Mouse (Mus musculus): ENCODE measurements around the gene H2-M10.6. TPM values are rescaled to one million over a fixed set of nuclear protein-coding genes. Genes with fewer than 3 reads are reported as not detected.
A peak's percentile ranks its signal among the peaks of the same experiment; 100 is the strongest.
"Not testable (repeated sequence)": the region's sequence is repeated elsewhere in the genome, so short reads cannot be mapped to it uniquely, and the experiment has no call there.

H2-M10.6 gene
- polyA plus RNA-seq, 2 experiments, result not detected

DNA sequence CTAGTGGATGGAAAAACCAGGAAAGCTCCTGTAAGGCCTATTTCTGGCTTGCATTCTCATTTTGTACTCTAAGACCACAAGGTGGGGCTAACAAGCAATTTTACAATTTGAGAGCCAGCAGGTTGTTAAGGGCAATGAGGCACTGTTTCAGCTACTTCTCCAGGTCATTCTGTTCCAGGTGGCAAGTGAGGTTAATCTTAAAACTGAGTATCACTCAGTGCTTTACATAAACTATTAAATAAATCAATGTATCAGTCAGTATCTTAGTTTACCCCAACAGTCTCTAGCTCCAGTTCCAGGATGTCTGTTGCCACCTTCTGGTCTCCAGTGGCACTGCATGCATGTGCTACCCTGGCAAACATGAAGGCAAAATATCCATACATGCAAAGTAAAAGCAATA lies 12.0 kb downstream of the H2-M10.6 start:
- Histone ChIP-seq H3K4me2 (ENCODE audit: low read depth) (no peak overlapping the region), H3K27ac (no peak overlapping the region), H3K9ac (replicated peaks) (no peak overlapping the region), H3K36me3 (replicated peaks; ENCODE audit: control insufficient read depth, insufficient read depth, low read depth) (no peaks in the 10 kb centered on the region), H3K4me1 (replicated peaks; ENCODE audit: control insufficient read depth in 2 of 2, insufficient read depth in 2 of 2, low read length in 1 of 2) (peaks cover 0 to 5% of the 10 kb centered on the region in 2 experiments; a peak in 2 of 4 replicates), H3K27me3 (ENCODE audit: control insufficient read depth, insufficient read depth, low read length) (no peaks in the 10 kb centered on the region), H3K9me3 (ENCODE audit: control insufficient read depth, low read length) (no peaks in the 10 kb centered on the region), H3K4me3 (ENCODE audit: insufficient read depth in 1 of 2, low read depth in 2 of 2, low read length in 2 of 2) (no peak overlapping the region)
- no peak for TF ChIP-seq EP300 (IDR thresholded peaks at IDR 0.05; ENCODE audit: low read depth)
- TF ChIP-seq CTCF (IDR thresholded peaks at IDR 0.05; ENCODE audit: low read depth), result peak; percentile 89
- ATAC-seq (ENCODE audit: insufficient read depth) (peak; percentile 48; the same call in 1 of the 2 replicates), DNase-seq (ENCODE audit: low read depth in 3 of 3, low spot score in 3 of 3) (peak in 1 of 3 experiments; percentile 47)

DNA sequence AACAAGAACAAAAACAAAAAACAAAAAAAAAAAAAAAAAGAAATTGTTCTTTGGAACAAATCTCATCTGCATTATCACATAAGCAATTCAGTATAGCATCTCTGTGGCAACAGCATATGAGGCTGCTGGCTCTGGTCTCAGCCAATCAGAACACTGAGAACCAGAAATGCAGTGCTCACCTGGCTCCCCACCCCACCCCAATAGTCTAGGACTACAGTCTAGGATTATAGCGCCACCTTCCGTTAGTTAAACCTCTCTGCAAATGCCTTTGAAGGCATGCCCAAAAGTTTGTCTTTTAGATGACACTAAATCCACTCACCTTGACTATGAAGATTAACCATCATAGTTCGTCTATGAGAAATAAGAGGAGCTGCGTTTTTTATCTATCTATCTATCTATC lies 13.6 kb downstream of the H2-M10.6 start:
- Histone ChIP-seq H3K27me3 (ENCODE audit: control insufficient read depth, insufficient read depth, low read length) (peaks cover 3% of the 10 kb centered on the region; the same call in 1 of the 2 replicates), H3K27ac (no peak overlapping the region), H3K4me3 (ENCODE audit: insufficient read depth in 1 of 2, low read depth in 2 of 2, low read length in 2 of 2) (no peak overlapping the region), H3K4me2 (ENCODE audit: low read depth) (no peak overlapping the region), H3K4me1 (replicated peaks; ENCODE audit: control insufficient read depth in 2 of 2, insufficient read depth in 2 of 2, low read length in 1 of 2) (peaks cover 0 to 5% of the 10 kb centered on the region in 2 experiments; a peak in 2 of 4 replicates), H3K9me3 (ENCODE audit: control insufficient read depth, low read length) (no peaks in the 10 kb centered on the region), H3K36me3 (replicated peaks; ENCODE audit: control insufficient read depth, insufficient read depth, low read depth) (no peaks in the 10 kb centered on the region), H3K9ac (replicated peaks) (no peak overlapping the region)
- TF ChIP-seq EP300 (IDR thresholded peaks at IDR 0.05; ENCODE audit: low read depth), result no peak
- TF ChIP-seq CTCF (IDR thresholded peaks at IDR 0.05; ENCODE audit: low read depth), result peak; percentile 26; the same call in 1 of the 2 replicates
- ATAC-seq (ENCODE audit: insufficient read depth), result peak; percentile 47; the same call in 1 of the 2 replicates
- 16% methylated on average over 4 of the region's 4 CpGs for WGBS (ENCODE audit: insufficient replicate concordance)
- DNase-seq (ENCODE audit: low read depth in 3 of 3, low spot score in 3 of 3), result no peak

DNA sequence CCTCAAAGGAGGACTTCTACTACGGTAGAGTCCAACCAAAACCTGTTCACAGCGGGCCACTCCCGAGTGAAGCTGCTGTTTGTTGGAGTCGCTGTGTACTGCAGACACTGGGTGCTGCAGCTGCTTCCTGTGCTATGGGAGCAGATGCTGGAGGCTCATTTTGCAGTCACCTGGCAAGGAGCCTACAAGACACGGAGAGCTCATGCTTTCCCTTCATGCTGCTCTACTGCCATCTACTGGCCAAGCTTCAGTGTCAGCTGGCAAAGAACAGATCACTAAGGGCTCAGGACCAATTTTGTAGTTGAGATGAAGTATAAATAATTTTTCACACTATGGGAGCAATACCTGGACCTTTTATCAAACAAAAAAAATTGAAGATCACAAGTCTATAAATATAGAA lies 14.0 kb downstream of the H2-M10.6 start:
- TF ChIP-seq CTCF (IDR thresholded peaks at IDR 0.05; ENCODE audit: low read depth), result peak; percentile 86
- not testable (repeated sequence) for H3K9me3 ChIP-seq (ENCODE audit: control insufficient read depth, low read length); H3K4me1 ChIP-seq (replicated peaks; ENCODE audit: control insufficient read depth in 2 of 2, insufficient read depth in 2 of 2, low read length in 1 of 2); H3K4me3 ChIP-seq (ENCODE audit: insufficient read depth in 1 of 2, low read depth in 2 of 2, low read length in 2 of 2); H3K27ac ChIP-seq; H3K9ac ChIP-seq (replicated peaks); H3K4me2 ChIP-seq (ENCODE audit: low read depth); H3K27me3 ChIP-seq (ENCODE audit: control insufficient read depth, insufficient read depth, low read length); H3K36me3 ChIP-seq (replicated peaks; ENCODE audit: control insufficient read depth, insufficient read depth, low read depth)
- 14% methylated on average over 5 of the region's 5 CpGs for WGBS (ENCODE audit: insufficient replicate concordance)
- peak; percentile 35 to 46 (median 46) for DNase-seq (ENCODE audit: low read depth in 3 of 3, low spot score in 3 of 3)
- ATAC-seq (ENCODE audit: insufficient read depth), result peak; percentile 42; the same call in 1 of the 2 replicates

GRCm38 (mm10) chr17:36828488-36828887 lies 16.5 kb downstream of the H2-M10.6 start:
- Histone ChIP-seq H3K9ac (replicated peaks) (no peak overlapping the region), H3K27me3 (ENCODE audit: control insufficient read depth, insufficient read depth, low read length) (peaks cover 3% of the 10 kb centered on the region; the same call in 1 of the 2 replicates), H3K9me3 (ENCODE audit: control insufficient read depth, low read length) (no peaks in the 10 kb centered on the region), H3K4me3 (ENCODE audit: insufficient read depth in 1 of 2, low read depth in 2 of 2, low read length in 2 of 2) (no peak overlapping the region), H3K4me2 (ENCODE audit: low read depth) (no peak overlapping the region), H3K4me1 (replicated peaks; ENCODE audit: control insufficient read depth in 2 of 2, insufficient read depth in 2 of 2, low read length in 1 of 2) (peaks cover 0 to 5% of the 10 kb centered on the region in 2 experiments; a peak in 2 of 4 replicates), H3K36me3 (replicated peaks; ENCODE audit: control insufficient read depth, insufficient read depth, low read depth) (no peaks in the 10 kb centered on the region), H3K27ac (no peak overlapping the region)
- WGBS (ENCODE audit: insufficient replicate concordance), result 41% methylated on average over 2 of the region's 2 CpGs
- no peak for DNase-seq (ENCODE audit: low read depth in 3 of 3, low spot score in 3 of 3)
- TF ChIP-seq CTCF (IDR thresholded peaks at IDR 0.05; ENCODE audit: low read depth) (no peak), EP300 (IDR thresholded peaks at IDR 0.05; ENCODE audit: low read depth) (peak; percentile 38; the same call in 1 of the 2 replicates)
- no peak; the same call in 1 of the 2 replicates for ATAC-seq (ENCODE audit: insufficient read depth)

DNA sequence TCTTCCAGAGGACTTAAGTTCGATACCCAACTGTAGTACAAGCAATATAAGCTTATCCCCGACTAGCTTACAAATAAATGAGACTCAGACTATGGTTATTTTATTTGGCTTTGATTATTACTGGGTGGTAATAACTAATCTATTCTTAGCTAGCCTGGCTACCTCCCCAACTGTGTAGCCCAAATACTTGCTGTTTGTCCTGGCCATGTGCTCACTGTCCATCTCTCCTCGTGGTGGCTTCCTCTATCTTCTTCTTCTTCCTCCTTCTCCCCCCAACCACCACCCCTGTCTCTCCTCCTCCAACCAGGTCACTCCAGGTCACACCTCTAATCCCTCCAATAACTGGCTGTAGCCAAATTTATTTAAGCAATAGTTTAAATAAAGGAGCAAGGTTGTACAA lies 18.5 kb downstream of the H2-M10.6 start:
- no peak overlapping the region for H3K4me3 ChIP-seq (ENCODE audit: insufficient read depth in 1 of 2, low read depth in 2 of 2, low read length in 2 of 2)
- H3K4me1 ChIP-seq (replicated peaks; ENCODE audit: control insufficient read depth in 2 of 2, insufficient read depth in 2 of 2, low read length in 1 of 2), result peaks cover 0 to 5% of the 10 kb centered on the region in 2 experiments; a peak in 2 of 4 replicates
- no peak overlapping the region for H3K4me2 ChIP-seq (ENCODE audit: low read depth)
- WGBS (ENCODE audit: insufficient replicate concordance), result 52% methylated on average over 3 of the region's 3 CpGs
- DNase-seq (ENCODE audit: low read depth in 3 of 3, low spot score in 3 of 3) (no peak), ATAC-seq (ENCODE audit: insufficient read depth) (no peak)
- no peak overlapping the region for H3K27ac ChIP-seq
- H3K36me3 ChIP-seq (replicated peaks; ENCODE audit: control insufficient read depth, insufficient read depth, low read depth), result no peaks in the 10 kb centered on the region
- TF ChIP-seq EP300 (IDR thresholded peaks at IDR 0.05; ENCODE audit: low read depth) (no peak), CTCF (IDR thresholded peaks at IDR 0.05; ENCODE audit: low read depth) (no peak)
- H3K27me3 ChIP-seq (ENCODE audit: control insufficient read depth, insufficient read depth, low read length), result peaks cover 3% of the 10 kb centered on the region; the same call in 1 of the 2 replicates
- H3K9me3 ChIP-seq (ENCODE audit: control insufficient read depth, low read length), result no peaks in the 10 kb centered on the region
- no peak overlapping the region for H3K9ac ChIP-seq (replicated peaks)

Measured in liver, embryonic 14.5 days (tissue).